Mouse (Mus musculus) erythroblast, embryonic 14.5 days (primary cell): ENCODE results near the gene Olfr52.

ENCODE experiments used
- GATA1 ChIP-seq: IDR thresholded peaks from 2 replicates; pipeline ENCODE4 v1.6.1; 2012; ENCODE audit warnings: low read length, inconsistent platforms, mixed read lengths
- TAL1 ChIP-seq: IDR thresholded peaks from 3 replicates; pipeline ENCODE4 v1.6.1; 2012; ENCODE audit warnings: low read length, inconsistent platforms, mixed read lengths

DNA sequence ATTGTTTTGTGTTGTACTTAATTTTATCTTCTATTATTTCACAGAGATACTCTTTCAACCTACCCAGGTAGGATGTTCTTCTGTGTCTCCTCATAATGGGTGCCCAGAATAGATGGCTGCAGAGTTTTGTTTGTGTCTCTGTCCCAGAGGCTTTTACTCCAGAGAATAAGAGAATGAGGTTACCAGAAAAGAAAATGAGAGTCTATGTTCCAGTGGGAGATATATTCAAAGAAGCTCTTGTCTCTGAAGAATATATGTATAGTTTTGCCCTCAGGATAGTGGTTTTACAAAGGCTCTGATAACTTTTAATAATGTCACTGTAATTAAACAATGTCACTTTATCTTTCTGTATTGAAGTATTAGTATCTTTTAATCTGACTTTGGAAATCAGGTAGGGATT, at the start of gene Olfr52:
- TF ChIP-seq GATA1 (no peak), TAL1 (no peak)
